Mouse (Mus musculus) liver, postnatal 0 days (tissue): Measurements from ENCODE around the gene Zkscan17. TPM values are rescaled to one million over a fixed set of nuclear protein-coding genes. Genes with fewer than 3 reads are reported as not detected.
A peak's percentile ranks its signal among the peaks of the same experiment; 100 is the strongest.

Experiments used
- ATAC-seq: fragments of 200-750 bp; cut with Nextera tagmentation; 2 replicates; pipeline ENCODE4 v1.8.0; 2017; ENCODE audit warnings: mild to moderate bottlenecking, moderate library complexity
- DNase-seq: peaks from one replicate; pipeline ENCODE4 v3.0.0-alpha.2; 2016
- H3K27ac ChIP-seq: fragments of 300-500 bp; sonication (generic); 2 replicates; pipeline ENCODE4 v1.5.1; 2014; ENCODE audit warnings: antibody characterized with exemption, moderate library complexity, mild to moderate bottlenecking, low read depth
- H3K27me3 ChIP-seq: fragments of 300-500 bp; sonication (generic); 2 replicates; pipeline ENCODE4 v1.6.1; 2014; ENCODE audit warnings: low read length, control low read depth, mixed read lengths; ENCODE audit not compliant: insufficient read depth
- H3K36me3 ChIP-seq: fragments of 300-500 bp; sonication (generic); replicated peaks from 2 replicates; pipeline ENCODE4 v1.6.1; 2014; ENCODE audit warnings: mild to moderate bottlenecking, control low read depth, low read length, moderate library complexity, mixed read lengths; ENCODE audit not compliant: insufficient read depth
- H3K4me1 ChIP-seq: fragments of 300-500 bp; sonication (generic); 2 replicates; pipeline ENCODE4 v1.6.1; 2014; ENCODE audit warnings: antibody characterized with exemption, mild to moderate bottlenecking, control low read depth; ENCODE audit not compliant: insufficient read depth
- H3K4me2 ChIP-seq: fragments of 300-500 bp; sonication (generic); 2 replicates; pipeline ENCODE4 v1.6.1; 2014; ENCODE audit warnings: low read depth, mild to moderate bottlenecking, low read length, moderate library complexity, mixed read lengths
- H3K4me3 ChIP-seq: fragments of 300-500 bp; sonication (generic); 2 replicates; pipeline ENCODE4 v1.5.1; 2014; ENCODE audit warnings: low read depth, low read length
- H3K9ac ChIP-seq: fragments of 300-500 bp; sonication (generic); replicated peaks from 2 replicates; pipeline ENCODE4 v1.6.1; 2014; ENCODE audit warnings: mild to moderate bottlenecking, moderate library complexity
- H3K9me3 ChIP-seq: fragments of 300-500 bp; sonication (generic); 2 replicates; pipeline ENCODE4 v1.6.1; 2016; ENCODE audit warnings: mild to moderate bottlenecking, control low read depth, low read length, mixed read lengths
- CTCF ChIP-seq: sonication (generic); IDR thresholded peaks from 2 replicates; pipeline ENCODE4 v1.5.1; 2016; ENCODE audit warnings: antibody characterized with exemption, low read depth
- EP300 ChIP-seq: IDR thresholded peaks from 2 replicates; pipeline ENCODE4 v1.6.1; 2016; ENCODE audit warnings: antibody characterized with exemption, low read depth, mild to moderate bottlenecking
- WGBS: fragments of 180-500 bp; shearing (Covaris S2); extraction: QIAGEN DNeasy Blood & Tissue Kit; methylation state at CpG from one replicate; pipeline ENCODE4 v1.1.7; 2014; ENCODE audit not compliant: insufficient replicate concordance; 5-methylcytosine and 5-hydroxymethylcytosine counted together
- polyA plus RNA-seq: library from polyadenylated mRNA; unstranded; fragments of >200 nt; fragmentation: Nextera tagmentation; extraction: Ambion mirVana; gene quantifications from 2 replicates; pipeline ENCODE4 v1.2.1, GENCODE M21; 2015

Zkscan17 gene
- polyA plus RNA-seq, 1 experiment from 2014 or later = 5.4 TPM

DNA sequence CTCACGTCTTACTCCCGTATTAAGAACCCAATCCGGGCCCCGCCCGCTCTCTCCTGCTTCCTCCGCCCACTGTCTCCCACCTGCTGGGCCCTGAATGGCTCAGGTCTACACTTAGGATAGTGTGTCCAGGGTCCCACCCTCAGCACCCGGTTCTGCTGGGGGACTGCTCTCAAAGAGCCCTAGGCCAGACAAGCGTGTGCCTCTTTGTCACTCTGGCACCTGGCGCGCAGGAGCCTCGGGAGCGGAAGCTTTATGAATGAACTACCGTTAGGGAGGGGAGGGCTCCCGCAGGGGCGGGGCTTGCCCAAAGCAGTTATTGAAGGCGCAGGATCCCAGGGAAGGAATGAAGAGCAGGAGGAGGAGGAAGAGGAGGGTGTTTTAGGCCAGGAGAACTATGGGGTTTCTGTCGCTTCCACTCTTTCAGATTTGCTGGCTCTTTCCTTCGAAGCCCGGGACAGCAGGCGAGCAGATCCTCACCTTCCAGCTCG is 21.2 kb downstream of the Zkscan17 start:
- DNase-seq (peak; percentile 70), ATAC-seq (peak; percentile 26; the same call in 1 of the 2 replicates)
- TF ChIP-seq EP300 (no peak), CTCF (no peak)
- Histone ChIP-seq H3K9me3 (no peaks in the 10 kb centered on the region), H3K36me3 (peaks cover 32% of the 10 kb centered on the region), H3K4me1 (peaks cover 16% of the 10 kb centered on the region), H3K4me2 (peak overlapping the region; percentile 89), H3K27ac (peak overlapping the region; percentile 90), H3K9ac (peak overlapping the region; percentile 90), H3K4me3 (peak overlapping the region; percentile 77), H3K27me3 (no peaks in the 10 kb centered on the region)
- WGBS = under 1% methylated on average over 21 of the region's 21 CpGs

DNA sequence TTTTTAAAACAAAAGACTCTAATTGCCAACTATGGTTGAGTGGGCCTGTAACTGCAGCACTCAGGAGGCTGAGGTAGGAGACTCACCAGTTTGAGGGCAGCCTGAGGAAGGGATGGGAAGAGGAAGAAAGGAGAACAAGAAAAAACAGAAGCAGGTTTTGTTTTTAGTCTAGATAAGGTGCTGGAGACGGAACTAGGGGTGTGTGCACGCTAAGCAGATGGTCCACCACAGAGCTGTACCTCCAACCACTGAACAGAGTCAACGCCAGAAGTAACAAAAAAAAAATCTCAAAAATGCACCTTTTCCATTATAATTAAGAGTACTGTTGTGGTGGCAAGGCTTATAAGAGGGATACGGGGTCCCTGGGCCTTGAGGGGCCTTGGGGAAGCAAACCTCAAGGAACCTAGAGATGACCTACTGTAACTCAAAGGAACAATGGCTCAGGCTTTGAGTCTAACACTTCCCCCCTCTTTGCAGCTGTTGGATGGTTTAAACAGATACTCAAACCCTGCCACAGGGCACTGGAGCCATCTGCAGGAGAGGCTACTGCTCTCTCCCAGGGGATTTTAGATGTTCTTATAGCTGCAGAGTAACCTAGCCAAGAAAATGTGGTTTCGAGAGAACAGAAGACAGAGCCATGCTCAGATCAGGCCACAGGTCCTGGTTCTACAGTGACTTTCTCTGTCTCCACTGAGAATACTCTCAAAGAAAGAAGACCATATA is 24.4 kb downstream of the Zkscan17 start:
- Histone ChIP-seq H3K27ac (peak overlapping the region; percentile 62), H3K27me3 (no peaks in the 10 kb centered on the region), H3K36me3 (peaks cover 64% of the 10 kb centered on the region), H3K4me2 (no peak overlapping the region), H3K9me3 (no peaks in the 10 kb centered on the region), H3K4me3 (no peak overlapping the region), H3K4me1 (peaks cover 15% of the 10 kb centered on the region), H3K9ac (no peak overlapping the region)
- no peak for TF ChIP-seq EP300
- TF ChIP-seq CTCF = no peak
- ATAC-seq (no peak), DNase-seq (no peak)
- WGBS = 53% methylated on average over 5 of the region's 5 CpGs

DNA sequence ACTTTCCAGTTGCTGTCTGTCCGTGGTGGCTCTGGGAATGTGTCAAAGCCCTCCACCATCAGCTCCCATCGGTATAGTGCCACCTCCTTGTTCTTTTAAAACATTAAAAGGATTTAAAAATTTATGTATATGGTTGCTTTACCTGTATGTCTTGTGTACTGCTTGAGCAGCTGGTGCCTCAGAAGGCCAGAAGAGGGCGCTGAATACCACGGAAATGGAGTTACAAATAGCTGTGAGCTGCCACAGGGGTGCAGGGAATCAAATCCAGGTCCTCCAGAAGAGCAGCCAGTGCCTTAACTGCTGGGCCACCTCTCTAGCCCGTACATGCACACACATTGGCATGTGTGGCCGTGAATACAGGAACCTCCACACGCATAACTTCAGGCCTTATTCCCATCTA is 28.8 kb downstream of the Zkscan17 start:
- TF ChIP-seq EP300 = no peak
- TF ChIP-seq CTCF = peak; percentile 27
- H3K4me1 ChIP-seq = no peaks in the 10 kb centered on the region
- no peaks in the 10 kb centered on the region for H3K27me3 ChIP-seq
- no peak for DNase-seq
- 86% methylated on average over 7 of the region's 7 CpGs for WGBS
- H3K9ac ChIP-seq = no peak overlapping the region
- H3K4me2 ChIP-seq = no peak overlapping the region
- H3K9me3 ChIP-seq = no peaks in the 10 kb centered on the region
- H3K4me3 ChIP-seq = no peak overlapping the region
- H3K36me3 ChIP-seq = peaks cover 86% of the 10 kb centered on the region
- H3K27ac ChIP-seq = no peak overlapping the region
- ATAC-seq = no peak

DNA sequence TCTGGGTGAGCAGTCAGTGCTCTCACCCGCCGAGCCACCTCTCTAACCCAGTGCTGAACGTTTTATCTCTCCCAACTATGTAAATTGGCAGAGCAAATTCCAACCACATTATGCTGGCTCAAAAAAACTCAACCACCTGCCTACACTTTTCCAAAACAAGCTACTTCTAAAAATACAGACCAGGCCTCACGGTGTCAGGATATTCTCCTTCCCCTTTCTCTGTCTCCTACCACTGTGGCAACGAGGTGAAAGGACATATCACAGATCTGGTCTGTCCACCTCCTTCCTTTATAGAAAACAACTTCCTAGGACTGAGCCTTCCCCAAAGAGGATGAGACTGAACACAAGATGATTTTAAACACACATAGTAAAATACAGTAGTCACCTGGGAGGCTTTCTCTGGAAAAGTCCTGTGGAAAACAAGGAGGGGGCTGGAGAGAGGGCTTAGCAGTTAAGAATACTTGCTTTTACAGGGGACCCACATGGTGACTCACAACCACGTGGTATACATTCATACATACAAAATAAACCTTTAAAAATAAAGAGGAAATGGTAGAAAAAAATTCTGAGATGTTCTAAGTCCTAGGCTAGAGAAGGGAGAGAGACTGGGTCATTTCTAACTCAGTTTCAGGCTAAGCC is 29.8 kb downstream of the Zkscan17 start:
- Histone ChIP-seq H3K4me2 (no peak overlapping the region), H3K27me3 (no peaks in the 10 kb centered on the region), H3K9me3 (no peaks in the 10 kb centered on the region), H3K36me3 (peaks cover 86% of the 10 kb centered on the region), H3K4me3 (no peak overlapping the region), H3K9ac (no peak overlapping the region), H3K4me1 (no peaks in the 10 kb centered on the region), H3K27ac (no peak overlapping the region)
- WGBS = 58% methylated on average over 6 of the region's 6 CpGs
- ATAC-seq (no peak), DNase-seq (no peak)
- TF ChIP-seq EP300 = no peak
- TF ChIP-seq CTCF = no peak

DNA sequence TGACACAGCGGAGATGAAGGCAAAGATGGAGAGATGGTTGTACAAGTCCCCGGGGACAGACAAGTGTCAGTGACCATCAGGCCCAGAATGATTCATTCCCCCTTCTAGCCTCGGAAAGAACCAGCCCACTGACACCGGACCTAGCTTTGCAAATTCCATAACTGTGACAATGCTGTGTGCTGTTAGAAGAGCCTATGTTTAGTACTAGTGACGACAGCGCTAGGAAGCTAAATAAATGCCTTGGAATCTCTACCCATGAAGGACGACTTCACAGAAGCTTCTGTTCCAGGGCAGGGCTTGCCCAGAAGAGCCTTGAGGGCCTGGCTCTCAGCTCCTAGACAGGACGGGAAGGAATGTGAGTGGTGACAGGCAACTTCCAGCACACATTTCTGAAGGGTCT is 40.3 kb downstream of the Zkscan17 start:
- Histone ChIP-seq H3K4me1 (no peaks in the 10 kb centered on the region), H3K9ac (no peak overlapping the region), H3K27me3 (no peaks in the 10 kb centered on the region), H3K9me3 (no peaks in the 10 kb centered on the region), H3K36me3 (peaks cover 18% of the 10 kb centered on the region), H3K4me2 (no peak overlapping the region), H3K4me3 (no peak overlapping the region), H3K27ac (no peak overlapping the region)
- WGBS = 83% methylated on average over 8 of the region's 8 CpGs
- ATAC-seq (no peak), DNase-seq (no peak)
- TF ChIP-seq CTCF (no peak), EP300 (no peak)

DNA sequence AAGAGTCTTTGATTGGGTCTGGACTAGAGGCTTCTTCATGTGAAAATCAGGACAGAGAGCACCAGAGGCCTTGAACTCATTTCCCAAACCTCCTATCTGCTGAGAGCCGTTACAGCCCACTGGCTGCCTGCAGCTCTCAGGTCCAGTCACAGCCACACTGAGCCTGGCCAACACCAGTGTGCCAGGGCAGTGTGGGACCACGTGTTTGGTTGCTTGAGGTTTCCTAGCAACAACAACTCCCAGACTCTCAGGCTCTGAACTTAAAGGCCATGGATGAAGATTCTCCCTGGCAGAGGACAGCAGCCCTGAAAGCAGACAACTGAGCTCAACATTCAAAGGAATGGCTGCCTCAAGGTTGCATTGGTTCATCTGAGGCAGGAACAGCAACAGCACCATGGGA is 40.9 kb downstream of the Zkscan17 start:
- Histone ChIP-seq H3K36me3 (peaks cover 13% of the 10 kb centered on the region), H3K27me3 (no peaks in the 10 kb centered on the region), H3K4me3 (no peak overlapping the region), H3K9me3 (no peaks in the 10 kb centered on the region), H3K4me2 (no peak overlapping the region), H3K9ac (no peak overlapping the region), H3K27ac (no peak overlapping the region), H3K4me1 (no peaks in the 10 kb centered on the region)
- ATAC-seq = no peak
- WGBS = 61% methylated on average over 2 of the region's 2 CpGs
- no peak for DNase-seq
- no peak for TF ChIP-seq CTCF
- TF ChIP-seq EP300 = no peak
